Mouse (Mus musculus): Measurements from ENCODE around the gene Chmp1a. TPM values are rescaled to one million over a fixed set of nuclear protein-coding genes. Genes with fewer than 3 reads are reported as not detected.

The Chmp1a gene
- total RNA-seq (2023): 62.4 TPM

DNA sequence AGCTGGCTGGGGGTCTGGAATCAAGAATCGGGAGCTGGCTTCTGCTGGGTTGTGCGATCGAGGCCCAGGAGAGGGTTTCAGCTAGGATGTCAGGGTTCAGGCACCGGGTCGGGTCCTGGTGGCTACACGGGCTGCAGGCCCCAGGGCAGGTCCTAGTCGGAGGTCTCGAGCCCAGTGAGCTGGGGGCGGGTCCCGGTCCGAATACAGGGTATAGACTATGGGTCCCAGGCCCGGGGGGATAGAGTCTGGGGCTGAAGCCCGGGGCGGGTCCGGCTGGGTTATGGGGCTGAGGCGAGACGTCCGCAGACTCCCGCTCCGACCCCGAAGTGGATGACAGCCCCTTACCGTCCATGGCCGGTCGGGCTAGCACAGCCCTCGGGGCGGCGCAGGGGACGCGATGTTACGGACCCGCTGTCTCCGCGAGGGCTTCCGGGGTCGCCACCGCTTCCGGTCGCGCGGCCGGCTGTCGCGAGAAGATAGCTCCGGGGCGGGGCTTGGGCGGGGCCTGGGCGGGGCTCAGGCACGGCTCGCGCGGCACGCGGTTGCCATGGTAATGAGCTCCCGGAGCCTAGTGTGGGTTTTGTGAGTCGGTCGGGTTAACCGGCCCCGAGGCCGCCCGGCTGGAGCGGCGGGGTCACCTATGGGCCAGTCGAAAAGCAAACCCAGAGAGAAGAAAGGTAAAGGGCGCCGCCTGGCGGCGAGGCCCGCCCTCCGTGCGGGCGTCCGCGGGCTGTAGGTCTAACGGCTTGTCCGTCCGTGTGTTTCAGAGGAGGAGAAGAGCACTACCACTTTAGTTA lies at the start of gene Chmp1a, which contains the start of gene Spata33:
TSS of gene Chmp1a (minus strand) at position 443 of the 797 bp plus-strand sequence.
TSS of gene Spata33 (plus strand) at position 512 of the 797 bp plus-strand sequence.

GRCm38 (mm10) chr8:123254099-123254885 lies 41.7 kb upstream of the Chmp1a start, which contains the start of the genes Zfp276 and Vps9d1:
Zfp276 (plus strand) TSS chr8:123254195.
Vps9d1 (minus strand) TSS chr8:123254348.

DNA sequence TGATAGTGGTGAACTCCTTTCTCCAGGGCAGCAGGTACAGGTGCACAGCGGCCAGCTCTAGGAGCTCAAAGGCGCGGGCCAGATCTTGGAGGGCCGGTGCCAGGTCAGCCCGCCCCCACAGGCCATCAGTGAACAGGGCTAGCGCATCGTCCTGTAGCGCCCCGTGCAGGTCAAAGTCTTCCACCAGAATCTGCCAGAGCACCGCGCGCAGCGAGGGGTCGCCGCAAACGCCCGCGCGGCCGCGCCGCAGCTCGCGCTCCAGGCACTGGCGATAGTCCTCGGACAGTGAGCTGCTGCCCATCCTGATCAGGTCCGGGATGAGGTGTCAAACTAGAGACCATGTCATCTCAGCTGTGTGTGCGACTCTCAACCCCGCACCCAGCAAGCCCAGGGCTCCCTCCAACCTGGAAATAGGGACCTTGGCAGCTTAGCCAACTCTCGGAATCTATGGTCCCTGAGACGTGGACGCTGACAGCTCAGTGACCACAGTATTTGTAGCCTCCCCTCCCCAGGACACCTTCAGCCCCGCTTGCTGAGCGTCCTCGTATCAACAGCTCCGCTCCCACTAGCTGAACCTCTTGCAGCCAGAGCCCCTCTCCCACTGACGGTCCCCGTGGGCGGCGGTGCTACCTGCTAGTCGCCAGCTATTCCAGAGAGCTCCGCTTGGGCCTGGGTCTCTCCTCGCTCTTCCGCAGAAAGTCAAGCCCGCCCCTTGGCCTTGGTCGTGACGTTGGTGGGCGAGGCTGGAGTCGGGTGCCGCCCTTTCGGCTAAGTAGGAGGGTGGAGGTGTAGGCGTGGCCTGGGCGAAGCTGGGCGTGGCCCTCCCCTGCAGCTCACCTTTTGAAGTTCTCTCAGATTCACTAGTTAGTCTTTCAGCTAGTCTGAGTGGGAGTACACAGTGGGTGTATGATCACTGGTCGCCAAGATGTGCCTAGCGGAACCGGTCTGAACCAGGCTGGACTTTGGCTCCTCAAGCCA lies 23.2 kb upstream of the Chmp1a start, which contains the start of gene Spata2l:
TSS of gene Spata2l (minus strand) at position 714 of the 978 bp plus-strand sequence.

GRCm38 (mm10) chr8:123224278-123225266 lies 12.0 kb upstream of the Chmp1a start, which contains the start of gene Cdk10:
Cdk10 (plus strand) TSS chr8:123224842.

DNA sequence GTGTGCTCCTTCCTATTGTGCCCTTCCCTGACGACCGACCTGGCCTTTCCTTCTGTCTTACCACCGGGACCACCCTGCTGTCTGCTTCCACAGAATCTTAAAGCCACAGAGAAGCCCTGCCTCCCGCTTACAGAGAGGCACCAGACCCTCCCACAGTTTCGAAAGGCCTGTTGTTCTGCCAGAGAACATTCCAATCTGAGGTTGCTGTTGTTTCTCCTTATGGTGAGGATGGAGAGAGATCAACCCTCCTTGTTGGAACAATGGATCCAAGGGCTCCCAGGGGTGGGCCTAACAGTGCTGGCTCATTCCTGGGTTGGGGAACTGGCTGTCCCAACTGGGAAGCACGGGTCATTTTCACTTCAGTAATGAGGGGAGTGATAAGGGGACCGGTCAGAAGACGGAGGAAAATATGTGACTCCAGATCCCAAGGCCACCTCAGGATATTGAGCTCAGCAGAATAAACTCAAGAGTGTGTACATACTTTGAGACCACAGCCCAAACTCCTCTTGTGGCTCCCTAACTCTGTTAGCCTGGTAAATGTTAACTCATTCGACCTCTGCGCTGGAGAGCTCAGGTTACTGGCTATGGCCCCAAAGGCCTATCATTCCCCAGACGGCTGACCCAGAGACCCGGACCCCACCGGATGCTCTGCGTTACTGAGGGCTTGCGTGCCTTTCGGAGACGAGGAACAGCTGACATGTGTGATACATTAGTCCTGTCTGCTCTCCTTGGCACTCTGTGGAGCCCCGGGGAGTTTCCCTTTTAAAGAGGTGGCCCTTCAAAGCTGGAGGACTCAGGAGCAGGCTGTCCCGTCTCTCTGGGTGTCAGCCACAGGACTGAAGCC lies 26.8 kb downstream of the Chmp1a start, which contains the start of gene Dpep1:
TSS of gene Dpep1 (plus strand) at position 677 of the 844 bp plus-strand sequence.

GRCm38 (mm10) chr8:123157888-123158465 lies 54.6 kb downstream of the Chmp1a start, which contains the start of gene Sult5a1:
Sult5a1 (minus strand) TSS chr8:123158315.

Other genes with a start within 250 kb of the Chmp1a start
- 327 TPM for gene Ankrd11, start 170.5 kb downstream of the Chmp1a start, total RNA-seq (2023)
- gene Spg7, start 149.8 kb downstream of the Chmp1a start, total RNA-seq (2023): 55.4 TPM
- 2,033 TPM for gene Rpl13, start 110.4 kb downstream of the Chmp1a start, total RNA-seq (2023)
- 0.58 TPM for gene Cpne7, start 95.4 kb downstream of the Chmp1a start, total RNA-seq (2023)
- not detected for gene Sult5a1, start 54.4 kb downstream of the Chmp1a start, total RNA-seq (2023)
- not detected for gene Dpep1, start 26.5 kb downstream of the Chmp1a start, total RNA-seq (2023)
- 0.28 TPM for gene Spata33, start 69 bp upstream of the Chmp1a start, total RNA-seq (2023)
- 59.2 TPM for gene Cdk10, start 12.1 kb upstream of the Chmp1a start, total RNA-seq (2023)
- gene Spata2l, start 23.5 kb upstream of the Chmp1a start, total RNA-seq (2023): 8.7 TPM
- 29.9 TPM for gene Zfp276, start 41.4 kb upstream of the Chmp1a start, total RNA-seq (2023)
- 38.6 TPM for gene Vps9d1, start 41.6 kb upstream of the Chmp1a start, total RNA-seq (2023)
- gene Fanca, start 105.8 kb upstream of the Chmp1a start, total RNA-seq (2023): 10.0 TPM
- not detected for gene Spire2, start 120.0 kb upstream of the Chmp1a start, total RNA-seq (2023)
- gene Tcf25, start 161.0 kb upstream of the Chmp1a start, total RNA-seq (2023): 206 TPM
- gene Mc1r, start 194.3 kb upstream of the Chmp1a start, total RNA-seq (2023): 0.18 TPM
- gene Tubb3, start 198.7 kb upstream of the Chmp1a start, total RNA-seq (2023): 2.0 TPM
- gene Def8, start 210.8 kb upstream of the Chmp1a start, total RNA-seq (2023): 13.2 TPM

Data from CD8-positive naive resting alpha-beta T cell, adult 57 days (primary cell).